Mouse (Mus musculus) megakaryocyte, embryonic 14.5 days (primary cell): ENCODE measurements around the gene Gm11595.

ENCODE experiments used
- FLI1 ChIP-seq: IDR thresholded peaks from 2 replicates; pipeline ENCODE4 v1.6.1; 2012; ENCODE audit warnings: low read length, inconsistent platforms, mixed read lengths
- GATA1 ChIP-seq: IDR thresholded peaks from 3 replicates; pipeline ENCODE4 v1.6.1; 2012; ENCODE audit warnings: mixed read lengths, low read length, inconsistent platforms, borderline replicate concordance

DNA sequence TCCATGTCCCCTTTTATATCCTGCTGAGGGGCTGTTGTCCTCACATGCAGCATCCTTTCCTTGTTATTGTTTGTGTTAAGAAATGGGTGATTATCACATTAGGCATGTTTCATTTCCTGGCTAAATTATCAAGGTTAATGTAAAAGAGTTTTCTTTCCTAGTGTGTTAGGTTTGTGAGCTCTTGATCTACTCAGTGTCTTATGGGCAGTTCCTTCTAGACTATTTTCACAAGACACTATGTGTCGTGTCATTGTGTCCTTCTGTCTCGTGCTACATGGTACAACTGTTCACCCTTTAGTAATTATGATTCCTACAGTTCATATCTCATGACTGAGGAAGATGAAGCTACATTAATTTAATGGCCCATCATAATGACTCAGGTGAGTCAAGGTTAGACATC lies 20.7 kb upstream of the Gm11595 start, which contains the start of gene Gm11596:
- TF ChIP-seq FLI1: no peak
- no peak for TF ChIP-seq GATA1
